Mouse (Mus musculus) ES-CJ7 (cell line): Measurements from ENCODE around the gene Adgrv1.
A peak's percentile ranks its signal among the peaks of the same experiment; 100 is the strongest.

ENCODE experiments used
- DNase-seq: peaks from one replicate; pipeline ENCODE4 v3.0.0; 2011; ENCODE audit warnings: low read depth, low spot score

Gene Adgrv1

GRCm38 (mm10) chr13:81425111-81425510 is 207.8 kb downstream of the Adgrv1 start:
- no peak for DNase-seq

DNA sequence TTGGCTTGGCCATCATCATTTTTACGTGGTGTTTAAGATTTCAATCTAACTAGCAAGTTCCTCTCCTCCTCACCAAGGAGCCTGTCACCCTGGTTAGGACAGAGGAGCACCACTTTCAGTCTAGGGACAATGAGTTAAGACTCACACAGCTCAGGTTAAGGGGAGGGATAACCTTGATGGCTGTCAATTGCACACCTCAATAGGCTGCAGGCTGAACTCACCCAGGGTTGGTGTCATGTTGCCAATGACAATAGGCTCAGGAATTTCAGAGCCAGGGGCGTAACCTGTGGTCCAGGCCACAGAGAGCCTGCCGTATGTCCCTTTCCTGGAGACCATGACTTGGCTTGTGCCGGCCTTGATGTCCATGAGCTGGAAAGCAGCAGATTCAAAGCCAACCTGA is 209.0 kb downstream of the Adgrv1 start:
- DNase-seq: peak; percentile 79

DNA sequence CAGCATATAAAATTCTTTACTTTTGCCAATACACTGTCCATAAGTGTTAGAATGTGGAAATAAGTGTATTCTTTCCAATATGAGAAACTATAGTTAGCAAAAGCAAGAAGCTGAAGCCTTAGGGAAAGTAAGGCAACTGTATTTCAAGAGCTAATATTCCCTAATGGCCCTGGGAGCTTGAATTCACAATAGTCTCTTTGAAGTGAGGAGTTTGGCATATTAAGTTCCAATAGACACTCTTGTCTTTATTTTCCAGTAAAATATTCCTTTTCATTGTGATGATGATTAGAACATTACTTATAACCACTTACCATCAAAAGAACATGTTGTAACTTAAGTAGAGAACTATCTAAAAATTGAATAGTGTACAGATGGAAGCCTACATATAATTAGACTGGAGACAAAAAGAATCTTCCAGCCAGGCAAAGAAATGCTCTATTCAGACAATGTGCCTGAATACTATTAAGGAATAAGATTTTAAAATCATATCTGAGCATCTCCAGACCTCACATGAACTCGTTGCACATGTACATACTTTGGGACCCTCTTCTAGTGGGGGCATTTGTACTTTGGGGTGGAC is 225.0 kb downstream of the Adgrv1 start:
- DNase-seq: no peak

- DNase-seq: no peak
Observed at GRCm38 (mm10) chr13:81402826-81403225, 230.1 kb downstream of the Adgrv1 start.

DNA sequence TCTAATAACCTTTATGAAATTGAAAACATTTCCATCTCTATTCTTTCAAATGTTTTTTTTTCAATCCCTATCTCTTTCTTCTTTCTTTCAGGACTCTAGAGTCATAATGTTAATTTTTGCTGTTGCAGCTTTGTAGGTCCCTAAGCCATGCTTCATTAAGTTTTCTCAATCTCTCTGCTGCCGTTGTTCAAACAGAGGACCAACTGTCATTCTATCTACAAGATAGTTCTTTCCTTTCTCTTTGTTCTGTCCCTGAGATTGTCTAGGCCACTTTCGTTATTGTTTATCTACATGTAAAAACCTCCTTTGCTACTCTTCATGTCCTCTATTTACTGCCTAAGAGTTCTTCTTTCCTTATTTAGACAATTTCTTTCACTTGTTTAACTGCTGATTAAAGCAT is 230.8 kb downstream of the Adgrv1 start:
- DNase-seq: no peak

DNA sequence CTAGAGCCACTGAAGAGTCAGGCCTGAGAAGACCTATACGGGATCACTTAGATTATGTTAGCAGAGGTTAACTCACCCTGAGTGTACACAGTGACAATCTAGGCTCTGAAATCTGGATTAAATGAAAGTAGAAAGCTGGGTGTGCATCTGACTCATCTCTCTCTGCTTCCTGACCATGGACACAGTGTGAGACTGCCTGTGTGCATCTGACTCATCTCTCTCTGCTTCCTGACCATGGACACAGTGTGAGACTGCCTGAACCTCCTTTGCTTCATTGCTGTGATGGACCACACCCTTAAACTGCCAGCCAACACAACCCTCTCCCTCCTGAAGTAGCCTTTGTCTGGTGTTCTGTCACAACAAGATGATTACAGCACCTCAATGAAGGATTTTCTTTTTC is 231.2 kb downstream of the Adgrv1 start:
- no peak for DNase-seq

DNA sequence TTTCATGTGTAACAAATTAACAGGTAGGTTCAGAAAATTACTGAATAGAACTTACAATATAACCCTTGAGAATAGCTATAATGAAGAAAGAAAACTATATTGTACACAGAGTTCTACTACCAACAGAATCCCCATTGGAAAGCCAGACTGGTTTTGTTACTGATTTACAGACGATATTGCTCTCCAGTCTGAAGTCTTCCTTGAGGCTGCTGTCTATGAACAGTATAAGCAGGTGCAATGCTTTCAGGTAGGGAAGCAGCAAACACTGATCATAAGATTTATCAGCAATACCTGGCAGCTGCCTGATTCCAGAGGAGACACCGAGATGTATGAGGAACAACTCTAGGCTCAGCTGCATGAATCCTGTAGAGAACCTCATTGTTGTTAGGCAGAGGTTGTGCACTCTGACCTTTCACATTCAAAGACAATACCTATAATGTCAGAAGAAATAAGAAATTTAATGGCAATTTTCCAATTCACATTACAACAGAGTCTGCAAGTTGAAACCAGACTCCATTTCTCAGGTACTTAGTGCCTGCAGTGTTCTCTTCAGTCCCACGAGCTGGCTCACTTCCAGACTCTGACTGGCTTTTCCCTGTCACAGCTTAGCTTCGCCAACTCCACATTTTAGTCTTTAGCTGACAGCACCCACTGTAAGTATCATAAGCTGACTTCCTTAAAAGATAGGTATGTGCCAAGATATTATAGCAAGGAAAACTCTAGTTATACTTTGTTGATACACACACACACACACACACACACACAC is 247.2 kb downstream of the Adgrv1 start:
- no peak for DNase-seq

DNA sequence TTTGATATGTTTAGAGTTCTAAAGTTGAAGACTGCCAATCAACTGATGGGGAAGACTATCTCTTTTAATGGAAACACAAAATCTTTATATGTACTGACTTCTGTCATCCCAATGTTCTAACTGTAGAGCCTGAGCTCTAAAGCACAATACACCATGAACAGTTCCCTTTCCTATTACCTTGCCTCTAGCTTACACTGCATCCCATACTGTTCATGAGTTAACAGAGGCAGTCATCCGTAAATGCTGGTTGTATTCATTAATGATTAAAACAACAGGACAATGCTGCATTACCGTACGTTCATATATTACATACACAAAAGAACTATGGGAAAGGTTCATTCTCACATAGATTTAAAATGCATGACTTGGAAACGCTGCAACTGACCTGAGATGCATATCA is 251.1 kb downstream of the Adgrv1 start:
- DNase-seq: no peak

DNA sequence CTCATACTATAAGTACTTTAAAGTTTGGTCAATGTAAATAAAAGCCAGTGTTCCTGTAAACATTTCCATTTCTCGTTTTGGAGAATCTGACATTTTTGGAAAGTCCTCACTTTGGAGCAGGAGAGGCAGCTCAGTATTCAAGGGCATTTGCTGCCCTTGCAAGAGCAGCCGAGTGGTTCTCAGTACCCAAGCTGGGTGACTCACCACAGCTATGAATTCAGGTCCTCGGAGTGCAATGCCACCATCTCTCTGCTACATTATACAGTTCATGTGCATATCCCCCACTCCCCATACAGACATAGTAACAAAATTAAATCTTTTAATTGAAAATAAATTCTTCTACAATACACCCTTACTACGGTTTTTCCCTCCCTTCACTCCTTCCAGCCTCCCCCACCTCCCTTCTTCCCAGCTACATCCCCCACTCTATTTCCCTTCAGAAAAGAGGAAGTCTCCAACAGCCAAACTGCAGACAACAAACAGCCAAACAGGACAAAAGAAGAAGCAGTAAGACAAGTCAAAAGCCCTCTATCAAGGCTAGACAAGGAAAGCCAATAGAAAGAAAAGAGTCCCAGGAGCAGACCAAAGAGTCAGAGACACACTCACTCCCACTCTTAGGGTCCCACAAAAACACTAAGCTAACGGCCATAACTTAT is 262.0 kb downstream of the Adgrv1 start:
- DNase-seq: no peak

- no peak for DNase-seq
Observed at GRCm38 (mm10) chr13:81370196-81370595, 262.8 kb downstream of the Adgrv1 start.

GRCm38 (mm10) chr13:81369564-81369963 is 263.4 kb downstream of the Adgrv1 start:
- no peak for DNase-seq

- no peak for DNase-seq
Observed at GRCm38 (mm10) chr13:81368987-81369386, 264.0 kb downstream of the Adgrv1 start.

GRCm38 (mm10) chr13:81367681-81368376 is 265.1 kb downstream of the Adgrv1 start:
- no peak for DNase-seq

GRCm38 (mm10) chr13:81360338-81360737 is 272.6 kb downstream of the Adgrv1 start:
- no peak for DNase-seq

- no peak for DNase-seq
Observed at GRCm38 (mm10) chr13:81358766-81359165, 274.2 kb downstream of the Adgrv1 start.

- no peak for DNase-seq
Observed at GRCm38 (mm10) chr13:81358365-81358764, 274.6 kb downstream of the Adgrv1 start.

- no peak for DNase-seq
Observed at GRCm38 (mm10) chr13:81357215-81357614, 275.7 kb downstream of the Adgrv1 start.

DNA sequence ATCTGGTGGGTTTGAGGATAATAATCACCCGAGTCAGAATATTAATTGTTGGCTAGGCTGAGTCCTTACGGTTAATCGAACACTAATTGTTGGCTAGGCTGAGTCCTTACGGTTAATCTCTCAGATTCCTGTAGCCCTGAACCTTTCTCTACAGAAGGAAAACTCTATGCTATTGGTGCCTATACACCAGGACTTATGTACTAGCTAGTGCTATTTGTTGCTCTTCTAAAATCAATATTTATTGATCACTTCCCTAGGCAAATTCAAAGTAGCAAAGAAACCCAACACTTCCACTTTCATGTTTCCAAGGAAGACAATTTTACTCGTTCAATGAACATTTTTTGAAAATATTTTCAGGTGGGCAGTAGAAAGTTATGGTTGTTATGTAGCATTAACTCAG is 278.4 kb downstream of the Adgrv1 start:
- DNase-seq: no peak

DNA sequence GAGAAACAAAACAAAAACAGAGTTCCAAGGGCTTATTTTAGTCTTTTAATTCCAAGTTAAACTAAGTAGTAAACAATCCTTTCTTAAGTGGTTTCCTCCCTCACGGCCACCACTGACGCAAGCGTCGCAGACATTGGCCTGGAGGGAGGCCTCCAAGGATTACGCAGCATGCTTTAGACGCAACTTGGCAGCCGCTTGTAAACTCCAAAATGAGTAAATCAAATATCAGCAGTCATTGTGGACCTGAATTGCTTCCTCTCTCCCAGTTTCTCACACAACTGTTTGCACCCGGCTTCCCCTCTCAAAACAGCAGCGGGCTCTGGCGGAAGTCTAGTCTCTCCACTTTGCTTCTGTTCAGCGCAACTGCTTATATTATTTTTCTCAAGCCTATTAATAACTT is 280.7 kb downstream of the Adgrv1 start:
- no peak for DNase-seq

GRCm38 (mm10) chr13:81351462-81352155 is 281.3 kb downstream of the Adgrv1 start:
- no peak for DNase-seq

- peak; percentile 68 for DNase-seq
Observed at GRCm38 (mm10) chr13:81347261-81347980, 285.5 kb downstream of the Adgrv1 start.
